Mouse (Mus musculus) frontal cortex, postnatal 36 days (tissue): ENCODE data around the gene Sh3kbp1.

Source experiments
- DNase-seq, 2 experiments: peaks; one replicate each; pipeline ENCODE4 v3.0.0; 2022; ENCODE audit warnings: low spot score in 2 of 2

Sh3kbp1 gene

DNA sequence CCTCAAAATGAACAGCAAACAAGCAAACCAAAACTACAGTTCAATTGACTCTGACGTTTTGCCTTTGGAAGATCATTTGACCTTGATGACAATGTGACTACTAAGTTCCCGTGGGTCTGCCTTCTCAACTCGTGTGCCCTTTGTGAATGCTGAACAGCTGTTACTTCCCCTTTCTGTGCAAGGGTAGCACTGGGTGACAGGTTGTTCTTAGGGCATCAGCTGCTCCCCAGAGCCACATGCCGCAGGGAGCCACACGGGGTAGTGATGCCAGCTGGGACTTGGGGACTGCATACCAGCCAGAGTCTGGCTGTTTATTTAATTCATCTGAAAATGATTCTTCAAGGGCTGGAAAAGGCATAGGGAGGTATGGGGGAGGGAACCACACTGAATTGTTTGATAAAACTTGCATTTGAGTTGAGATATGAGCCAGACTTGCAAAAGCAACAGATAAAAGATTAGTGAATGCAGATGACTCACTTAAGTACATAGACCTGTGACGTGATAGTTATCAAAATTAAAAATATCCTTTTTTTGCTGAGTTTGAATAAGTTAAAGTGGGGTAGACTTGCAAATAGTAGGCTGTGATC, 108.5 kb downstream of the Sh3kbp1 start:
- DNase-seq = no peak

GRCm38 (mm10) chrX:159737344-159737743, 110.3 kb downstream of the Sh3kbp1 start:
- no peak for DNase-seq

DNA sequence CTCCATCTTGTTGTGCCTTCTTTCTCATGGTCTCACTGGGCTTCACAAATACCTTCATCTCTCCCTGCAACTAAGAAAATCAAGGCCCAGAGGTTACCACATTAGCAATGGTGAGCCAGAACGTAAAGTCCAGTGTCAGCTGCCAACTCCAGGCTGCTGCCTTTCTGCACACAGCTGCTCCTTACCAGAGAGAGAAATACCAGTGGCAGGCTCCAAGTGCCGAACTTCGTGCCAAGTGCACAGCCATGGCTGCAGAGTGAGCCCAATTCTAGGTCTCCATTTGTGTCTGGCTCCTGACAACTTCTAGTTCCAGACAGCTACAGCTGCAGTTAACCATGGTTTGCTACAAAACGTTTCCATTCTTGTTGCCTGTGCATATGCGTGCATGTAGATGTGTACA, 117.0 kb downstream of the Sh3kbp1 start:
- no peak for DNase-seq

- DNase-seq = no peak
Measured at GRCm38 (mm10) chrX:159744620-159745019, 117.5 kb downstream of the Sh3kbp1 start.

- peak; percentile 21 to 35 for DNase-seq
Measured at GRCm38 (mm10) chrX:159751834-159752233, 124.8 kb downstream of the Sh3kbp1 start.

- no peak for DNase-seq
Measured at GRCm38 (mm10) chrX:159756261-159756660, 129.2 kb downstream of the Sh3kbp1 start.

GRCm38 (mm10) chrX:159756901-159757821, 130.1 kb downstream of the Sh3kbp1 start:
- no peak for DNase-seq

- DNase-seq = no peak
Measured at GRCm38 (mm10) chrX:159757854-159758540, 130.9 kb downstream of the Sh3kbp1 start.

DNA sequence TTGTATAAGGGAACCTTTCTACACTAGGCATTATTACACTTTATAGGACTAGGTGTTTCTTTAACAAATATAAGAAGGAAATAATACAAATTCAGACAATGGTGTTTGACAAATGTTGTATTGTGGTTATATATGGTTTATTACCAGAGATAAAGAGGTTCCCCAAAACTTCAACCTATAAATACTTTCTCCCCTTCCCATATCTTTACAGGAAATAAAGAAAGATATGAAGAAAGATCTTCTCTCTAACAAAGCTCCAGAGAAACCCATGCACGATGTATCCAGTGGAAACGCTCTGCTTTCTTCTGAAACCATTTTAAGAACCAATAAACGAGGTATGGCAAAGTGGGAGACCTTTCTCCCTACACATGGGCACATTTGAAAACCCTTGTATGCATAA, 136.7 kb downstream of the Sh3kbp1 start:
- DNase-seq = no peak

- no peak for DNase-seq
Measured at GRCm38 (mm10) chrX:159765850-159766249, 138.8 kb downstream of the Sh3kbp1 start.

- DNase-seq = no peak
Measured at GRCm38 (mm10) chrX:159769005-159769404, 141.9 kb downstream of the Sh3kbp1 start.

- DNase-seq = no peak
Measured at GRCm38 (mm10) chrX:159769773-159770172, 142.7 kb downstream of the Sh3kbp1 start.

GRCm38 (mm10) chrX:159772137-159772536, 145.1 kb downstream of the Sh3kbp1 start:
- no peak for DNase-seq

DNA sequence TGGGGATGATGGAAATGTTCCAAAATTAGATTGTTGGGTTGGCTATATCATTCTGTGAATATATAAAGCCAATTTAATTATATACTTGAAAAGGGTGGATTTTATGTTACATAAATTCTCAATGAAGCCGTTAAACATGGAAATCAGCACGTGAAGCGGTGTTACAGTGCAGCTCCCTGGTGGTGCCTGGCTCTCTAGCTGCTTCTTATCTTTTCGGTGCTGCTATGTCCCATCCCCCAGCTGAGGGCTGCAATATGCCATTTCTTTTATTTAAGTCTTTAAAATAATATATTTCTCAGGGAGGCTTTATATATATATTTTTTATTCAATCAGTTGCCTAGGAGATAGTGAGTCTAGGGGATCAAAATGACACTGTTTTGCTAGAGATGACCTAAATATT, 148.0 kb downstream of the Sh3kbp1 start:
- no peak for DNase-seq

DNA sequence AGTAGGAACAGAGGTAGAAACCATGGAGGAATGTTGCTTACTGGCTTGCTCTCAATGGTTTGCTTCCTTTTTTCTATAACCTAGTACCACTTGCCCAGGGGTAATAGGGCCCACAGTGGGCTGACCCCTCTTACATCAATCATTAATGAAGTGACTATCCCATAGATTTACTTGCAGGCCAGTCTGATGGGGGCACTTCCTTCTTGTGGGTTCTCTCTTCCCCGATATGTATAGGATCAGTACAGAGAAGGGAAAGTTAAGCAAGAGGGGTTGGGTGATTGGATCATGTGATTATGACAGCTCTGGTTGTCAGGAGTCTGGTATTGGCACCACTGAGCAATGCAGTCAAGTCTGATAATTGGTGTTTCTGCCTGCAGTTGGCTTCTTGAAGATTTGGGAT, 151.7 kb downstream of the Sh3kbp1 start:
- no peak for DNase-seq

- peak in 1 of 2 experiments; percentile 10 for DNase-seq
Measured at GRCm38 (mm10) chrX:159790516-159790915, 163.4 kb downstream of the Sh3kbp1 start.

DNA sequence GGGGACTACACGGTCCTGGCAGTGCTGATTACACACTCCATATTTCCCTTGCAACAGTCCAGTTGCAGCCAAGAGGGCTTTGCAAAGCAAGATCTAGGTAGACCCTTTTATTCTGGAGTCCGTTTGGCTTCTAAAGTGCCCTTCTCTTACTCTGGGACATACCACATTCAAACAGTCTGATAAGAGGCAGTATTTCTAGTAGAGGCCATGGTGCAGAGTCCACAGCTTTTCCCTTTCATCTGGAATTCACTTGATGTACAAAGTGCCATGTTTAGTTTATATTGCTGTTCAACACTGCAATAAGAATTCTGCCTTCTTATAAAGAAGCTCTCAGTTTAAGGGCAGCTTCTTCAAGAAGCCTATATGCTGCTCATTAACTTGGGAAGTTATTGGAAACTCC, 168.5 kb downstream of the Sh3kbp1 start:
- no peak for DNase-seq

GRCm38 (mm10) chrX:159804371-159804770, 177.3 kb downstream of the Sh3kbp1 start:
- DNase-seq = no peak

GRCm38 (mm10) chrX:159809510-159809909, 182.4 kb downstream of the Sh3kbp1 start:
- no peak for DNase-seq

DNA sequence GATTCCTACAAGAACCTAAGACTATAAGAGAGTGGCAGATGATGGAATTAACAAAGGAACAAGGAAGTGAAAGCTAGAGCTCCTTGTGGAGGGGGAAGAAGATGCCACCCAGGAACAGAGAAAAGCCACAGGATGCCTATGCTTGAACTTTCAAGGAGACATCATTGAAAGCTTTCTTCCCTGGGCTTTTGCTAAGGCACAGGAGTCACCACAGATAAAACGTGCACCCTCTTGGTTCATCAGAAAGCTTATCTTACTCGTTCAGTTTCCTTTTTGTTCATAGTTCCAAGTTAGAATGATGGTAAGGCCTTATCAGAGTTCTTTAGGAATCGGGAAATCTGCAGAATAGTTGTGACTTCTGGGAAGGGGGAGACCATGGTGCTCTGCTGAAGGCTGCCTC, 183.4 kb downstream of the Sh3kbp1 start:
- DNase-seq = no peak

DNA sequence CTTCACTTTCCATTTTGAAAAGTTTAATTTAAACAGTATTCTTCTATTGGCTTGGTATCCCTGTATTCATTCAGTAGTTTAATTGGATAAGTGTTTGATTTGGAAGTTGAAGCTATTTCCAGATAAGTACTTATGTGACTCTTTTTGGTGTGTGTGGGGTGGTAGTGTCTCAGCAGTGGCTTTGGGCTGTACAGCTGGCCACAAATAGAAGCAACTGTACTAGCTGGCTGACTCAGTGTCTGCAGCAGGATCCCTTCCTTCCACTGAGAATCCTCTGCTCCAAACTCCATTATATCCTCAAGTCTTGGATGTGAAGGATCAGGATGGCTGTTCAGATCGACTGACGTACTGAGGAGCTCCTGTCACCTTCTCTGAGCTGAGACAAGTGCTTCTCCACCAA, 190.4 kb downstream of the Sh3kbp1 start:
- DNase-seq = no peak

GRCm38 (mm10) chrX:159828135-159828534, 201.1 kb downstream of the Sh3kbp1 start:
- peak in 1 of 2 experiments; percentile 9 for DNase-seq
